Mouse (Mus musculus): ENCODE results near the gene Ap1b1. TPM values are rescaled to one million over a fixed set of nuclear protein-coding genes. Genes with fewer than 3 reads are reported as not detected.

Gene Ap1b1
- total RNA-seq, 2 experiments from 2014 or later = 134 to 146 TPM

Small RNA genes lying within 50 kb of the gene (microRNA-seq; reads per million reads assigned to microRNA genes)
- 0 reads per million in 2 experiments for gene Gm47296

Other genes starting within 250 kb of the Ap1b1 start
- 100 to 1,000 TPM; 255 to 273 TPM for gene Cabp7, start 240.0 kb upstream of the Ap1b1 start, total RNA-seq (2021)
- gene Nf2, start 137.3 kb upstream of the Ap1b1 start, total RNA-seq (2021) = 100 to 1,000 TPM; 102 to 107 TPM
- 10 to 100 TPM; 80.6 to 95.5 TPM for gene Nipsnap1, start 112.9 kb upstream of the Ap1b1 start, total RNA-seq (2021)
- gene Thoc5, start 91.5 kb upstream of the Ap1b1 start, total RNA-seq (2021) = 10 to 100 TPM; 36.2 to 38.9 TPM
- 10 to 100 TPM; 37.9 to 39.0 TPM for gene Nefh, start 38.8 kb upstream of the Ap1b1 start, total RNA-seq (2021)
- gene Rasl10a, start 71.3 kb downstream of the Ap1b1 start, total RNA-seq (2021) = 10 to 100 TPM; 76.8 to 94.0 TPM
- gene Gas2l1, start 78.5 kb downstream of the Ap1b1 start, total RNA-seq (2021) = 10 to 100 TPM; 92.4 to 95.2 TPM
- 10 to 100 TPM; 20.7 to 23.6 TPM for gene Rhbdd3, start 112.1 kb downstream of the Ap1b1 start, total RNA-seq (2021)
- gene Ewsr1, start 112.4 kb downstream of the Ap1b1 start, total RNA-seq (2021) = 100 to 1,000 TPM; 260 to 353 TPM
- 10 to 100 TPM in 1 of 2 experiments, 1 to 10 TPM in 1; 8.8 to 10.6 TPM for gene Emid1, start 165.4 kb downstream of the Ap1b1 start, total RNA-seq (2021)

All from layer of hippocampus, postnatal 25 days (tissue).